Mouse (Mus musculus) liver, embryonic 11.5 days (tissue): ENCODE measurements at regions not wholly inside any gene's neighbourhood (a gene's known extent, or its start where the extent isn't known, plus 50 kb on each side); places are given as distances from the start of the nearest gene placed in this dataset.

Experiments
- ATAC-seq: fragments of 200-750 bp; cut with Nextera tagmentation; replicated peaks from 2 replicates; pipeline ENCODE4 v1.8.0; 2017; ENCODE audit warnings: moderate number of reproducible peaks, mild to moderate bottlenecking, moderate TSS enrichment, moderate library complexity; ENCODE audit not compliant: low FRiP score
- DNase-seq: peaks from one replicate; pipeline ENCODE4 v3.0.0-alpha.2; 2017; ENCODE audit warnings: low spot score
- H3K27ac ChIP-seq: fragments of 300-500 bp; sonication (generic); 2 replicates; pipeline ENCODE4 v1.5.1; 2014; ENCODE audit warnings: mild to moderate bottlenecking, low read depth, low read length, control low read depth
- H3K27me3 ChIP-seq: fragments of 300-500 bp; sonication (generic); replicated peaks from 2 replicates; pipeline ENCODE4 v1.6.1; 2014; ENCODE audit warnings: low read length, mixed read lengths; ENCODE audit not compliant: control insufficient read depth, insufficient read depth
- H3K36me3 ChIP-seq: fragments of 300-500 bp; sonication (generic); 2 replicates; pipeline ENCODE4 v1.6.1; 2014; ENCODE audit warnings: mild to moderate bottlenecking, low read length, moderate library complexity, mixed read lengths; ENCODE audit not compliant: control insufficient read depth, insufficient read depth
- H3K4me1 ChIP-seq: fragments of 300-500 bp; sonication (generic); replicated peaks from 2 replicates; pipeline ENCODE4 v1.6.1; 2014; ENCODE audit warnings: low read length, mixed read lengths; ENCODE audit not compliant: control insufficient read depth, insufficient read depth
- H3K4me2 ChIP-seq: fragments of 300-500 bp; sonication (generic); 2 replicates; pipeline ENCODE4 v1.6.1; 2014; ENCODE audit warnings: mild to moderate bottlenecking, control low read depth, moderate library complexity
- H3K4me3 ChIP-seq: fragments of 300-500 bp; sonication (generic); 2 replicates; pipeline ENCODE4 v1.5.1; 2014; ENCODE audit warnings: low read depth, low read length, control low read depth
- H3K9ac ChIP-seq: fragments of 300-500 bp; sonication (generic); 2 replicates; pipeline ENCODE4 v1.6.1; 2014; ENCODE audit warnings: low read depth, low read length, control low read depth
- H3K9me3 ChIP-seq: fragments of 300-500 bp; sonication (generic); 2 replicates; pipeline ENCODE4 v1.6.1; 2016; ENCODE audit warnings: low read length, inconsistent platforms, mixed read lengths; ENCODE audit not compliant: control insufficient read depth
- WGBS: fragments of 180-500 bp; shearing (Covaris S2); extraction: QIAGEN DNeasy Blood & Tissue Kit; methylation state at CpG from one replicate; pipeline ENCODE4 v1.1.7; 2014; 5-methylcytosine and 5-hydroxymethylcytosine counted together

DNA sequence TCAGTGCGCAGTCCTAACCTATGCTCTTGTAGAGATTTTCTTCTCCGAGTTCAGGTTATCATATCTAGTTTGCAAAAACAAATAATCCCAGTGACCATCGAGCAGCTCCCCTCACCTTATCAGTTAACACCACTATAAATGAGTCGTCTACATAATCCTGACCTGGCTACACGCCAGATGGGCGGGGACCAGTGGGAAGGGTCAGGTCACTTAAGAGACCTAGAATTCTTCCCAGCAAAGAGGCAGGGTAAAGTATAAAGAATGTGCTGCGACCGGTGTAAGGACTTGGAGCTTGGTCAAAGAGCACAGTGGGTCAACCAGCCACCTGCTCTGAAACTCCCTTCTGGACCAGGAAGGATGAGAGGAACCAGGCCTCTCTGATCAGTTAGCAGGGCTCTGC lies 102.0 kb upstream of the 1700020N01Rik start:
- 54% methylated on average over 8 of the region's 8 CpGs for WGBS
- Histone ChIP-seq H3K27ac (no peak overlapping the region), H3K27me3 (no peaks in the 10 kb centered on the region), H3K4me2 (no peak overlapping the region), H3K9ac (no peak overlapping the region), H3K4me3 (no peak overlapping the region), H3K4me1 (no peaks in the 10 kb centered on the region), H3K36me3 (no peaks in the 10 kb centered on the region), H3K9me3 (no peaks in the 10 kb centered on the region)
- DNase-seq = no peak
- ATAC-seq = no peak

GRCm38 (mm10) chr10:21492254-21492894 lies 100.6 kb upstream of the 1700020N01Rik start:
- Histone ChIP-seq H3K9ac (no peak overlapping the region), H3K27me3 (no peaks in the 10 kb centered on the region), H3K36me3 (no peaks in the 10 kb centered on the region), H3K4me2 (no peak overlapping the region), H3K4me1 (no peaks in the 10 kb centered on the region), H3K27ac (no peak overlapping the region), H3K4me3 (no peak overlapping the region), H3K9me3 (no peaks in the 10 kb centered on the region)
- ATAC-seq (no peak), DNase-seq (no peak)
- WGBS = 79% methylated on average over 7 of the region's 7 CpGs

DNA sequence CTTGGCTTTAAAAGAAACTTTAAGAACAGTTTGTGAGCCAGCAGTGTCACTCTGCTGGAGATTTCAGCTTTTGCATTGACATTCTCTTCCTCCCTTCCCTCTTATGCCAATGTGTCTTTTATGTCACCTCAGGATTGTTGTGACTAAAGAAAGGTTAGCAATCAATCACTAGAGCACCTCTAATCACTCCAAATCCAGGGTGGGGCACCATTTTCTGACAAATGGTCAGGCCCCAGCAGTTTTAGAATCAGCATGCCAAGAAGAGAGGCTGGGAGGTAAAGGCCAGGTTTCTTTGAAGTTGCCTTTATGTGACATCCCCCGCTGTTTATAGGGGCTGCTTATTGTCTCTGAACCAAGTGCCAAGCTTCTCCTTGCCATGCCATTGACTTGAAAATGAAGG lies 98.4 kb upstream of the 1700020N01Rik start:
- H3K27me3 ChIP-seq = no peaks in the 10 kb centered on the region

GRCm38 (mm10) chr10:21497110-21497509 lies 95.8 kb upstream of the 1700020N01Rik start:
- no peak for DNase-seq
- WGBS = 75% methylated on average over 3 of the region's 3 CpGs
- Histone ChIP-seq H3K4me1 (no peaks in the 10 kb centered on the region), H3K4me2 (no peak overlapping the region), H3K4me3 (no peak overlapping the region), H3K9ac (no peak overlapping the region), H3K27ac (no peak overlapping the region), H3K36me3 (no peaks in the 10 kb centered on the region), H3K27me3 (no peaks in the 10 kb centered on the region), H3K9me3 (no peaks in the 10 kb centered on the region)
- ATAC-seq = no peak

More for the DNA sequence above, 98.4 kb upstream of the 1700020N01Rik start:
- WGBS = 37% methylated on average over 1 of the region's 1 CpGs
- Histone ChIP-seq H3K4me1 (no peaks in the 10 kb centered on the region), H3K9me3 (no peaks in the 10 kb centered on the region), H3K36me3 (no peaks in the 10 kb centered on the region), H3K27ac (no peak overlapping the region), H3K9ac (no peak overlapping the region), H3K4me3 (no peak overlapping the region), H3K4me2 (no peak overlapping the region)
- DNase-seq (no peak), ATAC-seq (no peak)

GRCm38 (mm10) chr10:21498143-21498542 lies 94.8 kb upstream of the 1700020N01Rik start:
- Histone ChIP-seq H3K9me3 (no peaks in the 10 kb centered on the region), H3K4me2 (no peak overlapping the region), H3K4me3 (no peak overlapping the region), H3K27me3 (no peaks in the 10 kb centered on the region), H3K4me1 (no peaks in the 10 kb centered on the region), H3K36me3 (no peaks in the 10 kb centered on the region), H3K27ac (no peak overlapping the region), H3K9ac (no peak overlapping the region)
- 80% methylated on average over 4 of the region's 4 CpGs for WGBS
- no peak for ATAC-seq
- DNase-seq = no peak

- 71% methylated on average over 4 of the region's 4 CpGs for WGBS
- no peak for ATAC-seq
- Histone ChIP-seq H3K36me3 (no peaks in the 10 kb centered on the region), H3K4me3 (no peak overlapping the region), H3K4me1 (no peaks in the 10 kb centered on the region), H3K27me3 (no peaks in the 10 kb centered on the region), H3K9ac (no peak overlapping the region), H3K27ac (no peak overlapping the region), H3K4me2 (no peak overlapping the region), H3K9me3 (no peaks in the 10 kb centered on the region)
- DNase-seq = no peak
Observed at GRCm38 (mm10) chr10:21501658-21502057, 91.3 kb upstream of the 1700020N01Rik start.

GRCm38 (mm10) chr10:21504431-21504830 lies 88.5 kb upstream of the 1700020N01Rik start:
- H3K4me2 ChIP-seq = no peak overlapping the region
- ATAC-seq (no peak), DNase-seq (no peak)
- no peak overlapping the region for H3K4me3 ChIP-seq
- H3K9me3 ChIP-seq = no peaks in the 10 kb centered on the region
- 74% methylated on average over 3 of the region's 3 CpGs for WGBS
- no peaks in the 10 kb centered on the region for H3K4me1 ChIP-seq
- no peaks in the 10 kb centered on the region for H3K36me3 ChIP-seq
- no peak overlapping the region for H3K9ac ChIP-seq
- H3K27ac ChIP-seq = no peak overlapping the region
- no peaks in the 10 kb centered on the region for H3K27me3 ChIP-seq

DNA sequence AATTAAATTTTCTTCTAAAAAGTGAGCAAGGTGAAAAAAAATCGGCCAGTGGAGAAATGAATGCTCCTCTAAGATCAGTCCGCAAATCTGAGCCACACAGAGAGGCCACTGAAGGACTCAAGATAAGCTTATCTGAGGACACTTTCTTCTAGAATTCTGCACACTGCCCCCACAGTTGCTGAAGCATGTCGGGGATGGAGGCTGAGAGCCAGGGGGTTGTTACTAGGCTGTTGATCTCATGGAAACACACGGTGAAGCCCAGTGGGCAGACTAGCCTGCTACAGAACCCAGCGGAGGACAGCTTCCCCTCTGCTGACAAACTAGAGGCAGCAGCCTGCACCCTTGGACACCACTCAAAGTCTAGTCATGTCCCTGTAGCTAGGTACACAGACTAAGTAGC lies 81.6 kb upstream of the 1700020N01Rik start:
- Histone ChIP-seq H3K36me3 (no peaks in the 10 kb centered on the region), H3K4me1 (no peaks in the 10 kb centered on the region), H3K27me3 (no peaks in the 10 kb centered on the region), H3K27ac (no peak overlapping the region), H3K9me3 (no peaks in the 10 kb centered on the region), H3K4me3 (no peak overlapping the region), H3K9ac (no peak overlapping the region), H3K4me2 (no peak overlapping the region)
- DNase-seq (no peak), ATAC-seq (no peak)
- whole genome bisulfite sequencing = 38% methylated on average over 5 of the region's 5 CpGs

GRCm38 (mm10) chr10:21512486-21512885 lies 80.5 kb upstream of the 1700020N01Rik start:
- H3K4me2 ChIP-seq = no peak overlapping the region
- no peaks in the 10 kb centered on the region for H3K36me3 ChIP-seq
- H3K27me3 ChIP-seq = no peaks in the 10 kb centered on the region
- WGBS = 73% methylated on average over 13 of the region's 13 CpGs
- ATAC-seq (no peak), DNase-seq (no peak)
- no peaks in the 10 kb centered on the region for H3K9me3 ChIP-seq
- no peak overlapping the region for H3K9ac ChIP-seq
- no peak overlapping the region for H3K27ac ChIP-seq
- H3K4me1 ChIP-seq = no peaks in the 10 kb centered on the region
- no peak overlapping the region for H3K4me3 ChIP-seq
